Mouse (Mus musculus): ENCODE measurements at regions not wholly inside any gene's neighbourhood (a gene's known extent, or its start where the extent isn't known, plus 50 kb on each side); places are given as distances from the start of the nearest gene placed in this dataset.

DNA sequence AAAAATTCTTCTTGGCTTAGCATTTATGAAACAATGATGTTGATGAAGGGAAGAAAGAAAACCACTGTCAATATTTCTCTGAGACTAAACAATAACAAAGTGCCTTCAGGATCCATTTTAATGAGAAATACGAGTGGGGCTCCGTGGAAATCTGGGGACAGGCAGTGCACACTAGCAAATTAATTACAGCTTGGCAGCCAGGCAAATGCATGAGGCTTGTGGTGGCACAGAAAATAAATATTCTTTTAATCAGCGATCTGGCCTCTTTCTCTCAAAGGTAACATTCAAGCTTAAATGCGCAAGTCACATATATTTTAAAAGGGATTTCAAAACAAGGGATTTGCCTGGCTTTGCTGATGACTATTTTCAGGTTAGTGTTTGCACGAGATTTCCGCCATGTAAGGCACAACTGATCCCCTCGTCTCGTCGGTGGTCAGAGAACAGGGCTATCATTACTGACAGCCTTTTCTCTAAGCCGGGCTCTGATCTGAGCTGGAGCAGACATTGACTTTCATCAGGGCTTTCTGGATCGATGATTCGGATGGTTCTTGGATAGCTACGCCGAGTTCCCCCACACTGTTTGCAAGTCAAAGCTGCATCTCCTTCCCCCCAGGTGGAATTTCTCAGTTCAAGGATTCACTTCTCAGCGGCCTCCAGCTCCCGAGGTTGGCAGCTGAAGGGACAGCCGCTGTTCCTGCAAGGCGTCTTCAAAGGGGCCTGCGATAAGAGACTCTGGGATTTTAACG, 109.1 kb upstream of the Ptbp2 start:
- DNase-seq (ENCODE audit: low spot score), result no peak

DNA sequence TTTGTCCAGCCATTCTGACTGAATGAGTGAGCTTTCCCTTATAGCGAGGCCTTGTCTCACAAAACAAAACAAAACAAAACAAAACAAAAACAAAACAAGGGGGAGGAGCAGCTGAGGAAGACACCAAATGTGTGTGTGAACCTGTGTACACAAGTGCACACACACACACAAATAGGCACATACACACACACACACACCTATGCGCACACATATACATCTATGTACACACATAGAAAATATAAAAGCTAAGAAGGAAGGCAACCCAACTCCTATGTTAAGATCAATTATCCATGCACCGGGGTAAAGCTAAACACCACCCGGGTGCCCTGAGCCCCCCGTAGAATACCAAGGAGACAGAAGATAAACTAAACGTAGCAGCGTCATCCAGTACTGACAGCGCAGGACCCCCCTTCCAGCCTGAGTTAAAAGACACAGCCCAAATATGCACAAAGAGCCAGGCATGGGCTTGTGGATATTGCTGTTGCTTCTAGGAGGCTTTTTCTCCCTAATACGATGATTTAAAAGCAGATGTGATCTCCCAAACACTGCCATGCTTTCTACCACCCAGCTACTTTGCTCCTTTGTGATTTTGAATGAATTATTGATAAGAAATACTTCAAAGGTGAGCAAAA, 108.4 kb upstream of the Ptbp2 start:
- DNase-seq (ENCODE audit: low spot score), result no peak

- DNase-seq (ENCODE audit: low spot score), result no peak
Observed at GRCm38 (mm10) chr3:119890911-119891310, 106.6 kb upstream of the Ptbp2 start.

GRCm38 (mm10) chr3:119888487-119888886, 104.2 kb upstream of the Ptbp2 start:
- no peak for DNase-seq (ENCODE audit: low spot score)

DNA sequence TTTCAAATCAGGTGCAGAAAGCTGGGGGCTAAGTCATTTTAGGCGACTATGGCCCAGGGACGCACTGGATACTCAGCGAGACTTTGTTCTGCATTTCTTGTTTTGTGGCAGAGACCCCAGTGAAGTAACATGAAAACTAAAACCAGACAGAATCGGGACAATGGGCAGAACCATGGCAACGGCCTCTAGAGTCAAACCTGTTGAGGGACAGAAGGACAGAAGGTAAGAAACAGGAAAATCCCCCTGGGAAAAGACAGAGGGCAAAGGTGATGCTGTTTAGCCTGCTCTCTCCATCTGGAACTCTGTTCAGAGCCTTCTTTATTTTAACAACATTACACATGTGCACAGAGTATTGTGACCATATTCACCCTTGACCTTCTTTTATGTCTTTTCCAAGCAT, 92.1 kb upstream of the Ptbp2 start:
- DNase-seq (ENCODE audit: low spot score), result no peak

DNA sequence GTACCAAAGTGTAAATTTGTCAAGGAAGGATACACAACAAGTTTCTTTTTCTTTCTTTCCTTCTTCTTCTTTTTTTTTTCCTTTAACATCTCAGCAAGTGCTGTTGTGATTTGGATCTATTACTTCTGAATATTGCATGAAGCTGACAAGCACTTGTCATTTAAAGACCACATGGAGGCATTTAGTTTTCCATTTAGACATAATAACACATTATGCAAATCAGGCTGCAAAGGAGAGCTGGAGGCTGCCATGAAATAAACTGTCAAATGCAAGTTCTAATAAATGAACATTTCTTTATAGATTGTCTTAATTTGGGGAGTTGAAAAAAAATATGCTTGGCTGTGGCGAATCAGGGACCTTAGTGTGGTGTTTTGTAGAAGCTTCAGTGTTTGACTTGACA, 90.8 kb upstream of the Ptbp2 start:
- DNase-seq (ENCODE audit: low spot score), result no peak

GRCm38 (mm10) chr3:119862194-119862957, 78.1 kb upstream of the Ptbp2 start:
- DNase-seq (ENCODE audit: low spot score), result no peak
